Mouse (Mus musculus) heart, postnatal 0 days (tissue): ENCODE results near the gene Rdh16f1.

Experiments used
- CTCF ChIP-seq: IDR thresholded peaks from 2 replicates; pipeline ENCODE4 v1.5.1; 2016; ENCODE audit warnings: antibody characterized with exemption, control low read depth, low read depth
- EP300 ChIP-seq: IDR thresholded peaks from 2 replicates; pipeline ENCODE4 v1.6.1; 2016; ENCODE audit warnings: antibody characterized with exemption, low read depth

DNA sequence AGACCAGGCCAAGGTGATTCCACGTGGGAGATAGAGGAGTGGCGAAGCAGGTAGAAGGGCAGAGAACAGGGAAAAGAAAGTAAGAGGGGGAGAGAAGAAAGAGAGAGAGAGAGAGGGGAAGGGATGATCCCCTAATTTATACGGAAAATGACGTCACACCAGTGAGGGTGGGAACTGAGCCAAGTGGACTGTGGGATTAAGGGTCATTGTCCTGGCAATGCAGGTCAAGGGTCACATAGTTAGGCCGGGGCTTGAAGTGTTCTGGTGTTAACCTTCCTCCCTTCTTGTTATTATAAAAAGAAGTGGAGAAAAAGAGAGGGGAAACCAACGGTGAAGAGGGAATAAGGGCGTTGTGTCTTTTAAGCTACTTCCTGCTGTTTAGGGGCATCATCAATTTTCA, 44.8 kb downstream of the Rdh16f1 start:
- no peak for TF ChIP-seq CTCF
- TF ChIP-seq EP300 = no peak
